Mouse (Mus musculus) erythroblast, embryonic 14.5 days (primary cell): Measurements from ENCODE around the gene Rbp1.

ENCODE experiments used
- GATA1 ChIP-seq: IDR thresholded peaks from 2 replicates; pipeline ENCODE4 v1.6.1; 2012; ENCODE audit warnings: low read length, inconsistent platforms, mixed read lengths
- TAL1 ChIP-seq: IDR thresholded peaks from 3 replicates; pipeline ENCODE4 v1.6.1; 2012; ENCODE audit warnings: low read length, inconsistent platforms, mixed read lengths

GRCm38 (mm10) chr9:98425351-98425880 is 2.7 kb downstream of the Rbp1 start:
- TF ChIP-seq GATA1 (no peak), TAL1 (no peak)
